Mouse (Mus musculus) R1 (cell line): ENCODE data around the gene Apoh.

Source experiments
- DNase-seq: peaks from one replicate; pipeline ENCODE4 v3.0.0-alpha.2; 2018; ENCODE audit warnings: low read depth, low spot score

The Apoh gene

GRCm38 (mm10) chr11:108342781-108343768 is at the start of gene Apoh:
TSS of gene Apoh (plus strand) at chr11:108343354.
- DNase-seq, result peak; percentile 73

- DNase-seq, result no peak
Observed at GRCm38 (mm10) chr11:108293843-108294242, 49.3 kb upstream of the Apoh start.

- no peak for DNase-seq
Observed at GRCm38 (mm10) chr11:108294305-108294813, 48.8 kb upstream of the Apoh start.

GRCm38 (mm10) chr11:108295373-108295772 is 47.8 kb upstream of the Apoh start:
- DNase-seq, result no peak

- DNase-seq, result no peak
Observed at GRCm38 (mm10) chr11:108297956-108298355, 45.2 kb upstream of the Apoh start.

- no peak for DNase-seq
Observed at GRCm38 (mm10) chr11:108299913-108300312, 43.2 kb upstream of the Apoh start.

- no peak for DNase-seq
Observed at GRCm38 (mm10) chr11:108300443-108300842, 42.7 kb upstream of the Apoh start.

GRCm38 (mm10) chr11:108301036-108301435 is 42.1 kb upstream of the Apoh start:
- no peak for DNase-seq

- DNase-seq, result no peak
Observed at GRCm38 (mm10) chr11:108301796-108302490, 41.2 kb upstream of the Apoh start.

- no peak for DNase-seq
Observed at GRCm38 (mm10) chr11:108303787-108304186, 39.4 kb upstream of the Apoh start.

- no peak for DNase-seq
Observed at GRCm38 (mm10) chr11:108307258-108307657, 35.9 kb upstream of the Apoh start.

GRCm38 (mm10) chr11:108308253-108308652 is 34.9 kb upstream of the Apoh start:
- no peak for DNase-seq

- DNase-seq, result peak; percentile 6
Observed at GRCm38 (mm10) chr11:108309791-108310190, 33.4 kb upstream of the Apoh start.

GRCm38 (mm10) chr11:108311912-108312311 is 31.2 kb upstream of the Apoh start:
- DNase-seq, result no peak

GRCm38 (mm10) chr11:108312516-108312915 is 30.6 kb upstream of the Apoh start:
- no peak for DNase-seq

GRCm38 (mm10) chr11:108315736-108316135 is 27.4 kb upstream of the Apoh start:
- no peak for DNase-seq

GRCm38 (mm10) chr11:108317878-108318277 is 25.3 kb upstream of the Apoh start:
- DNase-seq, result no peak

- DNase-seq, result no peak
Observed at GRCm38 (mm10) chr11:108319162-108319561, 24.0 kb upstream of the Apoh start.

- no peak for DNase-seq
Observed at GRCm38 (mm10) chr11:108320561-108320960, 22.6 kb upstream of the Apoh start.

GRCm38 (mm10) chr11:108322156-108322555 is 21.0 kb upstream of the Apoh start:
- no peak for DNase-seq

GRCm38 (mm10) chr11:108325943-108326342 is 17.2 kb upstream of the Apoh start:
- DNase-seq, result no peak

- DNase-seq, result no peak
Observed at GRCm38 (mm10) chr11:108330818-108331217, 12.3 kb upstream of the Apoh start.
